Mouse (Mus musculus) left cerebral cortex, adult 18-20 months (tissue): ENCODE results near the gene Dynlrb1. TPM values are rescaled to one million over a fixed set of nuclear protein-coding genes. Genes with fewer than 3 reads are reported as not detected.
A peak's percentile ranks its signal among the peaks of the same experiment; 100 is the strongest.

Source experiments
- DNase-seq, 2 experiments: peaks; one replicate each; pipeline ENCODE4 v3.0.0; 2021 to 2022; ENCODE audit warnings: low spot score in 2 of 2, mixed read lengths in 1 of 2
- total RNA-seq, 2 experiments: library from RNA; stranded (reverse); gene quantifications; 2 replicates each; pipeline ENCODE4 v1.2.3; 2021

The Dynlrb1 gene
- total RNA-seq, 2 experiments from 2014 or later, result 293 to 300 TPM

DNA sequence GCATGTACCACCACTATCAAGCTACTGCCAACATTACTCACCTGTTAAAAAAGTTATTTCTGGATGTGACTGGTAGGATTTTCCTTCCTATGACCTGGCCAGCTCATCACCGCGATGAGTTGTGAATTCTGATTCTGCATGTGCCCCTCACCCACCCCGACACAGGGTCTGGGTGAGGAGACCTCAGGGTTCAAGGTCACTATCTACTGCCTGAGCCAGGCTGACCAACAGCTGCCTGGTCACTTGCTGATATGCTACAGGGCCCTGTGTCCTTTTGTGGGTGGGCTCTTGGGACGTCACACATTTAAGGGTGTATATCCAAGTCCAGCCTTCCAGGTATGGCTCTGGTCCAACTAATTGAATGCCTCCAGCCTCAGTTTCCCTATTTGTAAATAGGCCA lies 42.8 kb downstream of the Dynlrb1 start:
- no peak for DNase-seq

DNA sequence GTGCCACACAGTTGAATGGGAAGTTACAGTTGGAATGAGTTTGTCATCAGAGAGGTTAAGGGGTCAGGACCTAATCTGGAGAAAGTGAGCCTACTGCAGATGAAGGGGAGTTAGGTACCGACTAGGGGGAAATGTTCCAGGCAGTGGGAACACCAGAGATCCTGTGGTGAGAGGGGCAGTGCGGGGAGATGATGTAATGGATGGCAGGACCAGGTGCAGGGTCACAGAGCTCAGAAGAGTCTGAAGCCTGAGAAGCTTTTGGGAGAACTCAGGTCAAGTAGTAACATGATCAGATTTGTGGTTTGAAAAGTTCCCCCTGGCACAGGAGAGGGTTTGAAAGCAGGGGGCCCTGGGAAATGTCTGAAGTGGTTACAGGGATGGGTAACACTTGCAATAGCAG lies 43.8 kb downstream of the Dynlrb1 start:
- no peak for DNase-seq

DNA sequence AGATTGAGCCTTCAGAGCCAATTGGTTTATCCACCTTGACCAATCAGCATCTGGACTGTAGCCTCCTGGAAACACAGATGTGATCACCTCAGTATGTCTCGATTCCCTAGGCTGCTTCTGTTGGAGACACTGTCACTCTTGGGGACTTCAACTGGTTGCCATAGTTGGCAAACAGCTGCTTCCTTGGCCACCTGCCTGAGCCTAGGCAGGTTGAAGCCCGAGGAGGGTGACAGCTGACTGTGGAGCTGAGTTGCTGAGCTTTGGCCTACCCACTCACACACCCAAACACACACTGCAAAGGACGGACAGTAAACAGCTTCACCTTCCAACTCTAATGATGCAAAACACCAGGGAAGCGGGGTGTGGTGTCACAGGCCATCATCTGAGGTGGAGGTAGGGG lies 47.5 kb downstream of the Dynlrb1 start:
- peak in 1 of 2 experiments; percentile 36 for DNase-seq

DNA sequence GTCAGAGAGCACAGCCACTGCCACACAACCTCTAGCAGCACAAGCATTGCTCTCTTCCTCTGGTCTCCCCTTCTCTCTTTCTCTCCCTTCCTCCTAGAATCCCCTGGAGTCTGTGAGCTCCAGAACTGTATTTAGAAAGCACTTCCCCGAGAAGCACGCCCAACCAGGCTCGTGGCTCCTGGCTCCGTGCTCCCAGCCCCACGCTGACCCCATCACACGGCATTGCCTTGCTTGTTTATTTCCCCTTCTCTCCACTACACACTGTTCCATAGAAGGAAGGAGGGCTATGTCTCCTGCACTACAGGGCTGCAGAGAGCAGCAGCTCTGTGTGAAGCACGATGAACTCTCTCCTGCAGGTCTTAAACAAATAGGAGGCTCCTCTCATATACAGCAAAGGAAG lies 48.3 kb downstream of the Dynlrb1 start:
- no peak for DNase-seq

DNA sequence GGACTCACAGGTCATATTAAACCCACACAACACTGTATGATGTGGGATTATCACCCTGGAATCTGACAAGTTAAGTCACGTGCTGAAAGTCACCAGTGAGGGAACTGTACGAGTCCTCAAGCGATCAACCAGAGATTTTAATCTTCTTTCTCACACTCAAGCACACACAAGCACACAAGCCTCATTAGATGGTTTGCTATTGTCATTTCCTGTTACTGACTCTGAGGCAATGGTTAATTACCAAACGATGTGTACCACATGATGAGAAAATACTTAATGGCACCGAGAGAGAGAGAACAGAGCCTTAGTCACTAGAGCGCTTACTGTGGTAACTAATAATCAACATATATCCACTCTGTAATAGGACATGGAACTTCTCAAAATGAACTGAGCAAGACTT lies 49.4 kb downstream of the Dynlrb1 start:
- DNase-seq, result no peak

DNA sequence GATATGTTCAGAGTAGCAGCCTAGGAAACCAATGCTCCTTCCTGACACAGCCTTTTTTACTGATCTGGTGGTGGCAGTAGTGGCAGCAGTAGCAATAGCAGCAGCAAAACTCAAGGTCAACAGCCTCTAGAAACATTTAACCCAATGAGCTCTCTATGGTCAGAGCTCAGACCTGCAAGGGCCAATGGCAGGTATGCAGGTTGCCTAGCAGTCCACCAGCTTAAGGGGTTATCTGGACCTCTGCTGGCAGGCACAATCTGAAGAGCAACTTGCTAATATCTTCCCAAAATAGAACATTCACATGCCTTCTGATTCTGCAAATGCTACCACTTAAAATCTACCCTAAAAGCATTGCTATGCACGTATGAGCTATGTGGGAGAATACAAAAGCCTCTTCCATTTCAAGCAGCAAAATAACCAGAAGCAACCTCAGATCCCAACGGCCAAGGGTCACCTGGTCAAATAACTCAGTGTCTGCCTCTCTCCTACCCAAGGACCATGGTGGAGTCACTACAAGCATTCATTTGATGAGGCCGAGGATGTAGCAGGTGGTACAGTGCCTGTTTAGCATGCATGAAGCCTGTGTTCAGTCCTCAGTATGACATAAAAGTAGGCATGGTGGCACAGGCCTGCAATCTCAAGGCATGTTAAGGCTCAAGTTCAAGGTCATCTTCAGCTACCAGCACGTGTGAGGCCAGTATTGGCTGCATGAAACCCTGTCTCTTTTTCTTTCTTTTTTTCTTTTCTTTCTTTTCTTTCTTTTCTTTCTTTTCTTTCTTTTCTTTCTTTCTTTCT lies 51.3 kb downstream of the Dynlrb1 start:
- DNase-seq, result no peak

DNA sequence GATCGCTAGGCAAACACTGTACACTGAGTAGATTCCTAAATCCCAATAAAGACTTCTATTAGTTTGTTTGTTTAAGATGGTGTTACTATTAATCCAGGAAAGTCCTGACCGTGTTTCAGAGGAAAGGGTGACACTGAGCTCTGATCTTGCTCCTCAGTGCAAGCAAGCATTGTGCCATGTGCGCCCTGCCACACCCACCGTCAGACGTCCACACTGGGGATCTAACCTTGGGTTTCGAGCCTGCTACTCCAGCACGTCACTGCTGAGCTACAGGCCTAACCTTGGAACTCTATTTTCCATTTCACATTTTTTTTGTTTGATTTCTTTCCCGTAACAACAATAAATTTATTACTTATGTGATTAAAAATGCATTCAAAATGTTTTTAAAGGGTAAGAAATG lies 53.7 kb downstream of the Dynlrb1 start:
- no peak for DNase-seq

DNA sequence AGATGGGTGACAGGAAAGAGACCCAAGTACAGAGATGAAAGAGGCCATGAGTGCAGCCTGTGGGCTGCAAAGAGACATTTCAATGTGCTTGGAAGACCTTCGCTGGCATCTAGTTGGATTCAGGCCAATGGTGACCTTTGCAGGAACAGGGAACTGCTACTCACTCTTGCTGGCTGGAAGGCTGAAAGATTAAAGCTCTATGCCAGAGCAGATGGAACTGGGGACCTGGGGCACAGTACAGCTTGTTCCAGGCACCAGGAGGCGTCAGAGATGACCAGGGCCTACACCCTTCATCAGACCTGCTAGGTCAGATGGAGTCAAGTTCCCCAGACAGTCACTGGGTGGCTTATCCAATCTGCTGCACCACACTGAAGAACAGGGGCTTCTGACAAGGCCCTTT lies 57.0 kb downstream of the Dynlrb1 start:
- DNase-seq, result no peak

DNA sequence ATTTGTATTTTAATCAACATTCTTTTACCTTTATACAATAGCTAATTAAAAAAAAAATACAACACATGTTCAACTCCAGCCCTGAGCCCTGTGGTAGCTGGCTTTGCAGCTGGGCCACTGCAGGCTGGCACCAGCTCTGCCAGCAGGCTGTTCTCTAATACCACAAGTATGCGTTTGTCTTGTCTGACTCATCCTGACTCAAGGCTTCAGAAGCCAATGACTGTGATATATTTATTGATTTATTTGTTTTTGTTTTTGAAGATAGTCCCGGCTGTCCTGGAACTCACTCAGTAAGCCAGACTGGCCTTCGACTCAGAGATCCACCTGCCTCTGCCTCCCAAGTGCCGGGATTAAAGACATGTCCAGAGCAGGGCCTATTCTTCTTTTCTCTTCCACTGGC lies 57.6 kb downstream of the Dynlrb1 start:
- no peak for DNase-seq

DNA sequence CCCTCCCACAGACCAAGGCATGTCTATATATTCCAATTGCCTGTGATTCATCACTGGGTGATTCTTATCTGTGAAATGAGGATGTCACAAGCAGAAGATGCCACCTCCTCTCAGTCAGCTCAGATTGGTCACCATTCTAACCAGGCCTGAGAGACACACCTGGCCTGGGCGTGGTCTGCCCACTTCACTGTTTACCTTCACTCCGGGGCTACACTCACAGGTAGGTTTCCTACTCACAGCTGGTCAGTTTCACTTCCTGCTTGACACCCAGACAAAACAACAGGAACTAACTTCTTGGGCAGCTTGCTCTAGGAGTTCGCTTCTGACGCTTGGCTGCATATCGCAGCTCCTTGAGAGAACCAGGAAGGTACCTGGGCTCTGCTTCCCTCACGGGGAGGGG lies 59.1 kb downstream of the Dynlrb1 start:
- no peak for DNase-seq

DNA sequence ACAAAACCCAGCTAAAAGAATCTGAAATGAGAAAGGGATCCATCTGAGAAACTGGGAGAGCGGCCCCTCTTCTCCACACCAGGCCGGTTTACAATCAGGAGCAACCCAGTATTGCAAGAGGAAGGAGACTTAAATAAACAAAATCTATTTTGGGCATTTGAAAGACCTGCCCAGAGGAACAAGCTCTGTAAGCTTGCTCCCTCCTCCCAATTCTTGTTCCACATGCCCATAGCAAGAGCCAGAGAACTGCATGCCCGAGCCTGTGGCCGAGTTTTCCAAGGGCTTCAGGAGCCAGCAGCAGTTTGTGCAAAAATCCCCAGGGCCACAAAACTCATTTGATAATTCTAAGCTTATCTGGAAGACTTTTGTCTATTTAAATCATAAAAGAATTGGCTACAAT lies 63.2 kb downstream of the Dynlrb1 start:
- DNase-seq, result no peak

Other genes starting within 250 kb of the Dynlrb1 start
- gene Gm14226, start 218.3 kb upstream of the Dynlrb1 start, total RNA-seq, result under 1 TPM; 0.26 TPM
- gene Ahcy, start 162.0 kb upstream of the Dynlrb1 start, total RNA-seq, result 10 to 100 TPM; 13.8 to 17.2 TPM
- gene Itch, start 103.0 kb upstream of the Dynlrb1 start, total RNA-seq, result 10 to 100 TPM; 55.8 to 57.6 TPM
- 100 to 1,000 TPM; 320 to 326 TPM for gene Map1lc3a, start 39.8 kb downstream of the Dynlrb1 start, total RNA-seq
- 10 to 100 TPM; 27.5 to 31.2 TPM for gene Pigu, start 120.9 kb downstream of the Dynlrb1 start, total RNA-seq
- gene Trp53inp2, start 144.5 kb downstream of the Dynlrb1 start, total RNA-seq, result 100 to 1,000 TPM; 114 to 126 TPM
- gene Ncoa6, start 237.4 kb downstream of the Dynlrb1 start, total RNA-seq, result 10 to 100 TPM; 57.9 to 63.8 TPM